Mouse (Mus musculus): ENCODE data around the gene Trub1.
A peak's percentile ranks its signal among the peaks of the same experiment; 100 is the strongest.

The Trub1 gene

GRCm38 (mm10) chr19:57442936-57443657 is 9.6 kb upstream of the Trub1 start:
- no peak for DNase-seq

GRCm38 (mm10) chr19:57445049-57445448 is 7.7 kb upstream of the Trub1 start:
- peak; percentile 63 to 66 for DNase-seq

GRCm38 (mm10) chr19:57450849-57451248 is 1.9 kb upstream of the Trub1 start:
- no peak for DNase-seq

- DNase-seq: no peak
These were observed 950 bp upstream of the Trub1 start for GRCm38 (mm10) chr19:57451762-57452161.

GRCm38 (mm10) chr19:57453218-57453600 is 497 bp downstream of the Trub1 start:
- no peak for DNase-seq

- no peak for DNase-seq
These were observed 2.7 kb downstream of the Trub1 start for GRCm38 (mm10) chr19:57455286-57455960.

GRCm38 (mm10) chr19:57457075-57457474 is 4.4 kb downstream of the Trub1 start:
- DNase-seq: peak; percentile 62 to 63

- no peak for DNase-seq
These were observed 11.0 kb downstream of the Trub1 start for GRCm38 (mm10) chr19:57463741-57464140.

GRCm38 (mm10) chr19:57465742-57466141 is 13.0 kb downstream of the Trub1 start:
- DNase-seq: no peak

GRCm38 (mm10) chr19:57471033-57471432 is 18.3 kb downstream of the Trub1 start:
- no peak for DNase-seq

GRCm38 (mm10) chr19:57472169-57472568 is 19.5 kb downstream of the Trub1 start:
- no peak for DNase-seq

GRCm38 (mm10) chr19:57473301-57473700 is 20.6 kb downstream of the Trub1 start:
- no peak for DNase-seq

- DNase-seq: no peak
These were observed 22.6 kb downstream of the Trub1 start for GRCm38 (mm10) chr19:57475298-57475697.

GRCm38 (mm10) chr19:57477310-57477709 is 24.6 kb downstream of the Trub1 start:
- no peak for DNase-seq

GRCm38 (mm10) chr19:57478056-57478455 is 25.3 kb downstream of the Trub1 start:
- no peak for DNase-seq

GRCm38 (mm10) chr19:57479886-57480655 is 27.4 kb downstream of the Trub1 start:
- no peak for DNase-seq

- no peak for DNase-seq
These were observed 29.1 kb downstream of the Trub1 start for GRCm38 (mm10) chr19:57481743-57482259.

- DNase-seq: peak; percentile 86 to 88
These were observed 30.1 kb downstream of the Trub1 start for GRCm38 (mm10) chr19:57482815-57483214.

GRCm38 (mm10) chr19:57487051-57487658 is 34.4 kb downstream of the Trub1 start:
- DNase-seq: no peak

- no peak for DNase-seq
These were observed 36.8 kb downstream of the Trub1 start for GRCm38 (mm10) chr19:57489527-57489926.

GRCm38 (mm10) chr19:57491030-57491429 is 38.3 kb downstream of the Trub1 start:
- peak; percentile 37 to 54 for DNase-seq

GRCm38 (mm10) chr19:57494020-57494419 is 41.3 kb downstream of the Trub1 start:
- DNase-seq: no peak

Measured in cerebellum, postnatal 10 days (tissue).